Mouse (Mus musculus) adrenal gland, adult 2 months (tissue): Measurements from ENCODE around the gene Spcs1. TPM values are rescaled to one million over a fixed set of nuclear protein-coding genes. Genes with fewer than 3 reads are reported as not detected.

Source experiments
- DNase-seq: peaks from one replicate; pipeline ENCODE4 v3.0.0; 2021
- long read RNA-seq: library from polyadenylated mRNA; stranded (forward); transcript quantifications from one replicate; pipeline ENCODE4 v2.0.0, GENCODE M21; 2021
- polyA plus RNA-seq: library from polyadenylated mRNA; depleted of rRNA; stranded (reverse); fragments of >200 nt; gene quantifications from 2 replicates; pipeline ENCODE4 v1.2.3, GENCODE M21; 2012; rRNA removed
- total RNA-seq, 2 experiments: library from RNA; stranded (reverse); gene quantifications; 2 replicates each; pipeline ENCODE4 v1.2.3; 2021

Spcs1 gene
- total RNA-seq (100 to 1,000 TPM; 234 to 254 TPM), polyA plus RNA-seq (60.5 and 69.4 TPM in 2 replicates)
- long read RNA-seq, transcript Spcs1-204 (4 exons, 949 nt) = major isoform, 158 of 171 reads
- long read RNA-seq, partial matches to known transcripts = 6 of 171 reads
- long read RNA-seq, other reads (novel, unspliced or antisense) = 2 of 171 reads

- peak; percentile 94 for DNase-seq
Measured at GRCm38 (mm10) chr14:31001307-31002205, at the start of gene Spcs1, which contains the start of gene Glt8d1. TSS of gene Spcs1 (minus strand) at chr14:31001672. TSS of gene Glt8d1 (plus strand) at chr14:31001400.

DNA sequence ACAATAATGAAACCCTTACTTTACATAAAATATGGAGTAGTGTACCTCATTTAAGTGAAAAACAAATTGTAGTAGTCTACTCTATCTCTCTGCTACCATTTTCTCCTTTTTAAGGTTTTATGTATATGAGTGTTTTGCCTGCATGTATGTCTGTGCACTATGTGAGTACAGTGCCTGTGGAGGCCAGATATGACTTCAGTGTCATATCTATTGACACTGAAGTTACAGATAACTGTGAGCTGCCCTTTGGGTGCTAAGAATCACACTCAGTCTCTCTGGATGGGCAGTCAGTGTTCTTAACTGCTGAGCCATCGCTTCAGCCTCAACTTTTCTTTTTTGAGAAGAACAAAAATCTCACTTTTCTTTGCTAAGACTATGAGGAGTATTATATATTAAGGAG, 44.3 kb upstream of the Spcs1 start:
- DNase-seq = no peak

DNA sequence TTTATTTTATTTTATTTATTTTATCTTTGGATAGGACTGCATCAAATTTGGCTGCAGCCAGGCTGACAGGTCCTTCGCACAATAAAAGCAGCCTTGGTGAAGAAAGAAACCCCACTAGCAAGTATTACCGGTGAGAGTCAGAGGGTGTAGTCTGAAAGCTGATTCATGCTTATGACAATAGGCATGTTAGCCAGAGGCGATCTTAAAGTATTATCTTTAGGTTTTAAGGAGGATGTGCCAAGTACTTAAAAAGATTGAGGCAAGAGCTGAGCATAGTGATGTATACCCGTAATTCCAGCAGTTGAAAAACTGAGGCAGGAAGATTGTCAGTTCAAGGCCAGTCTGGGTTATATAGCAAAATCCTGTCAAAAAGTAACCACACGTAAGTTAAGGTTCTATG, 43.8 kb upstream of the Spcs1 start:
- DNase-seq = no peak

GRCm38 (mm10) chr14:31025785-31026184, 24.3 kb upstream of the Spcs1 start:
- no peak for DNase-seq

- no peak for DNase-seq
Measured at GRCm38 (mm10) chr14:31022579-31022978, 21.1 kb upstream of the Spcs1 start.

DNA sequence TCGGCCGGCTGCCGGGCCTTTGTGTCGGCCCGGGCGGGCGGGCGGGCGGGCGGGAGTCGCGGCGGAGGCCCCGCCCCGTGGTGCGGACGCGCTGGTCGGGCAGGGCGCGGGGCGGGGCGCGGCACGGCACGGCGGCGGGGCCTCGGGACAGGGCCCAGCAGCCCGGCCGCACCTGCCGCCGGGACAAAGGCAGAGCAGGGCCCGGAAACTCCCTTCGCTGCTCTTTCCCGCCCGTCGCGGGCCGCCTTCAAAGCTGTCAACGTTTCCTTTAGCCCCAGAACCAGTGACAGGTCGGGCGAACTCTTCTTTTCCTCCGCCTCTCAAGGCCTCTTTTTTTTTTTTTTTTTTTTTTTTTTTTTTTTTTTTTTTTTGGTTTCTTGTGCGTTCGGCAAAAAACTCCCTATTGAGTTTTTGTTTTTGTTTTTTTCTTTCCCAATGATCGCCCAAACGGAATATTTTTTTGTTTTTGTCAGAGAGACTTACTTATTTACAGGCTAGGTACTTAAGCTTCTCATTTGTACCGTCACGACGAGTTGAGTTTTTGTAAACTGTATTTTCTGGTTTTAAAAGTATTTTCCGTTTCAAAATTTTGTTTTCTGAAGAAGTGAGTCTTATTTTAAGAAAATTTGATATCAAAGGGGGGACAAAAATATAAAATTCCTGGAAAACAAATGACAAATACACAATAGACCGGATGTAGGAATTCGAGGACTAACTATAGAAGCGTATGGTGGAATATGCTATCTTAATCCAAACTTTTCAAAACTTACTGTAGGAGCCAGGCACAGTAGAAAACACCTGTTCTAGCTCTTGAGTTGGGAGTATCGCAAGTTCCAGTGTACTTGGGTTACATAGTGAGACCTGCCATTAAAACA, 18.1 kb upstream of the Spcs1 start:
- DNase-seq = no peak

GRCm38 (mm10) chr14:31018860-31019291, 17.4 kb upstream of the Spcs1 start, which contains the start of the genes Pbrm1 and Gnl3:
TSS of gene Pbrm1 (plus strand) at chr14:31019138.
TSS of gene Gnl3 (minus strand) at chr14:31019152.
- peak; percentile 98 for DNase-seq

DNA sequence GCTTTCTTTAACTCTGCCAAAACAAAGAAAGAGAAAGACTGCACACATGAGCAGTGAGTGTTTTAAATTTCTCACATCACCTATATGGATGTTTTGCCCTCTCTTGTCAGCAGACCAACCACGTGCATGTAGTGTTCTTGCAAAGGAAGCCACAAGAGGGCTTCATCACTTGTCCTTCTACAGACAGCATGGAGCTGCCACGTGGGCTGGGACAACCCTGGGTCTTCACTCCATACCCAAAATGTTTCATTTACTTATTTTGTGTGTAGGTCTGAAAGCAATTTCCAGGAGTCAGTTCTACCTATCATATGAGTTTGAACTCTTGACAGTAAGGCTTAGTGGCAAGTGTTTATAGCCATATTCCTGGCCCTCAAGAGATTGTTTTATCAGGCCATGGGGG, 16.4 kb upstream of the Spcs1 start:
- peak; percentile 42 for DNase-seq

DNA sequence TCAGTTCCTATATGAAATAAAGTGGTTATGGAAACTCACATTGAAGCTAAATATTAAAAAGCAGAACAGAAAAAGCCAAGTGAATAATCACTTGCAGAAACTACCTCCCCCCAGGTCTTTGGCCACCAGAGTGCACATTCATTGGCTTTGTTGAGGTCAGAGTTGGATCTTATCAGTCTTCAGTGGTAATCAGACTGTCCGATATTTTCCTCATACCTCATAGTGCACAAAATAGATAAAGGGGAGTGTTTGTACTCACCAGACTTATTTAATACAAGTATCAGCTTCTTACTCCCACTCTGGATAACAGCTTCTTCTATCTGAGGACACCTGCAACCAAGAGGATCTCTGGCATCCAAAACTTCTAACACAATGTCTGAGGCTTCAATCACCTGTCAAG, 14.6 kb upstream of the Spcs1 start:
- DNase-seq = no peak

DNA sequence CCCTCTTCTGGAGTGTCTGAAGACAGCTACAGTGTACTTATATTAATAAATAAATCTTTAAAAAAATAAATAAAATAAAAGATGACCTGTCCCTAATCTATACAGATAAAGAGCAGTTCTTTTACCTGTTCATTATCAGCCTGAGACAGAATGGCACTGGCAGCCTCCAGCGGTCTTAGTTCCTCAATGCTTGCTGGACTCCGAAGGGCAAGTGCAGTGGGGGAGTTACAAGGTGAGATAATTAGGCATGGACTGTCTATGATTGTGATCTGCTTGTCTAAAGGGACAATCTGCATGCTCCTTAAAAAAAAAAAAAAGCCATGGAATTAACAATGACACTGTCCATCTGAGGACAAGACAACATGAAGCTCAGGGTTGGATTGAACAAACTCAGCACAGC, 12.5 kb upstream of the Spcs1 start:
- no peak for DNase-seq

DNA sequence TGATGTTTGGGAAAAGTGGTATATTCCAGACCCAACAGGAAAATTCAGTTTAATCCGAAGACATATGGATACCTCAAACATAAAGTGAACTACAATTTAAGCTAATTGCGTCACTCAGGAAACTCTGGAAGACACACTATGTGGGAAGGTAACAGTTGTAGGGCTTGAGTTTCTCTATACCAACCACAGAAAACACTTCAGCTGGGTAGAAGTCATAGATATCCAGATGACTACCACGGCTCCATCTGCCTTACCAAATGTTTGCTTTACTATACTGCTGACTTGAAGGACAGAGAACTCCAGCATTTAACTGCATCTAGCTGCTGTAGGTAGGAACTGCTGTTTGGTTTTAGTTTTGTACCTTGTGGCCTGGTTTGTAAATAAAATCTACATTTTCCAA, 10.1 kb upstream of the Spcs1 start:
- DNase-seq = no peak

DNA sequence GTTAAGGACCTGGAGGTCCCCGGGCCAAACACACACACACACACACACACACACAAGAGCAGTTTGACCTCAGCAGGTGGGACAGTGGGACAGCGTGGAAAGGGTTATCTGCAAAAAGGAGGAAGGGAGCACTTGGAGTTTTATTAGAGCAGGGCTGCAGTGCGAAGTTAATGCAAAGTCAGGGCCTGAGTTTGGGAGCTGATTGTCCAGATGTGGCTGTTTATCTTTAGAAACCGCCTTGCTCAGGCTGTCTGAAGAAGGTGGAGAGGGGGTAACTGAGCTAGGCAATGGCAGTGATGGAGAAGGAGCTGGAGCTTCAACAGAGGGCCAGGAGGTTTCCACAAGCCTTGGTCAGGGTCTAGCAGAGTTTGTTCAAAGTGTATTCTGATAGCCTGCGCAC, 5.3 kb upstream of the Spcs1 start:
- no peak for DNase-seq

DNA sequence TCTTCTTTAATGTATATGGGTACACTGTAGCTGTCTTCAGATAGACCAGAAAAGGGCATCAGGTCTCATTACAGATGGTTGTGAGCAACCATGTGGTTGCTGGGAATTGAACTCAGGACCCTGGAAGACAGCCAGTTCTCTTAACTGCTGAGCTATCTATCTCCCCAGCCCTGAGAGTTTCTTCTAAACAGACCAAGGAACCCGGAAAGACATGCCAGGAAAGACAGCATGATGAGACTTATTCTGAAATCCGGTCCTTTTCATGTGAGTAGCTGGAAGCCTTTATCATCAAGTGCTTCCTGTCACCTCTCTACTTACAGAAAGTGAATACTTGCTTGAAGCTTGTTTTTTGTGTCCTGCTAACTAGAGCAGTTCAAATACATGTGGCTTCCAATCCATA, 3.1 kb upstream of the Spcs1 start:
- no peak for DNase-seq

GRCm38 (mm10) chr14:31000816-31001306, 611 bp downstream of the Spcs1 start:
- DNase-seq = no peak

- no peak for DNase-seq
Measured at GRCm38 (mm10) chr14:31000356-31000755, 1.1 kb downstream of the Spcs1 start.

GRCm38 (mm10) chr14:30996417-30996816, 5.1 kb downstream of the Spcs1 start:
- no peak for DNase-seq

GRCm38 (mm10) chr14:30976222-30976621, 25.2 kb downstream of the Spcs1 start:
- no peak for DNase-seq

DNA sequence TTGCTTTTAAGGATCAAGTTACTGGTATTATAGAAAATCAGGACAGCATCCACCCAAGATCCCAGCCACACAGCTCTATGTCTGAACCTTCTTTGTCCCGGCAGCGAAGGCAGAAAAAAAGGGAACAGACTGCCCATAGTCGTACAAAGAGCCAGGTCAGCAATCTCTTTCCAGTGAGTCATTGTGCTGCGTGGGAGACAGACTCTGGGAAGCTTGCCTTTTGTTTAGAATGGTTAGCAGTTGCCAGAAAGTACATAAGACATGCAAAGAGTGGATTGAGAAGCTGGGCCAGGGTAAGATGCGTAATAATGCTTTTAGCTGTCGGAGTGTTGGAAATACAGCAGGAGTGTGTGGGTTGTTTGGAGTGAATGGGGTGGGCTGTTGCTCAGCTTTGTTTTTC, 27.3 kb downstream of the Spcs1 start:
- peak; percentile 53 for DNase-seq

GRCm38 (mm10) chr14:30960366-30960765, 41.1 kb downstream of the Spcs1 start:
- no peak for DNase-seq

GRCm38 (mm10) chr14:30959031-30959430, 42.4 kb downstream of the Spcs1 start:
- DNase-seq = no peak

DNA sequence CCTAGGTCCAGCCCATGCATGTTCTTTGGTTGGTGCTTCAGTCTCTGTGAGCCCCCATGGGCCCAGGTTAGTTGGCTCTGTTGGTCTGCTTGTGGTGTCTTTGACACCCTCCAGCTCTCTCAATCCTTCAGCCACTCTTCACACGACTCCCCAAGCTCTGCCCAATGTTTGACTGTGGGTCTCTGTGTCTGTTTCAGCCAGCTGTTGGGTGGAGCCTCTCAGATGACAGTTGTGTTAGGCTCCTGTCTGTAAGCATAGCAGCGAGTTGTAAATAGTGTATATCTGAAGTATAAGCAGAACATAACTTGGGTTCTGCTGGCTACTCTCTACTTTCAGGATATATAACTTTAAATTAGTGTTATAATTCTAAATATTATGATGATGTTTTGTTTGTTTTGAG, 43.0 kb downstream of the Spcs1 start:
- DNase-seq = no peak

DNA sequence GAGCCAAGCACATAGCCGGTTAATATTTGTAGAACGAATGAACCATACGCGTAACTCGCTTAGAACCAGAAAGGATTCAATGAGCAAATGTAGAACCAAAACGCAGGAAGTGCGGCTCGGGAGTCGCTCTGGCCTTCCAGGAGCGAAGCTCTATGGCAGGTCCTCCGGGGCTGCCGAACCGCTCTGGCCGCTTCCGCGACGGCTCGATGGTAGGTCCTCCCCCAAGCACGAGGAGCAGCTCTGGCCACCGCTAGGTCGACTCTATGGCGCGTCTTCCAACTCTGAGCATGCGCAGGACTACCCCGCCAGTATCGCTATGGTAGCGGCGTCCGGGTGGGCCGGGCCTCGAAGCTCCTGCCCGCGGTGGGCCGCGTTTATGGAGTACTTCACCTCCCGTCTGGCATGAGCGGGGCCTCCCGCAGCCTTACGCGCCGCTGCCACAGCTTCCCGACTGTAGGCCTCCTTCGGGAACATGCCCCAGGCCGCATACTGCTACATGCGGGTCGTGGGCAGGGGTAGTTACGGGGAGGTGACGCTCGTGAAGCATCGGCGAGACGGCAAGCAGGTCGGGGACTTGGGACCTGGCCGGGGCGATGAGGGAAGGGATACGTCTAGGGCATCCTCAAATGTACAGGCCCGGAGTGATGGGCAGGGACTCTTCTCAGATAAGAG, 50.2 kb downstream of the Spcs1 start, which contains the start of gene Nek4:
Gene Nek4 (plus strand): TSS at position 224 of the 672 bp plus-strand sequence.
- DNase-seq = peak; percentile 98
